Mouse (Mus musculus) heart, embryonic 16.5 days (tissue): ENCODE data around the gene Spc24. TPM values are rescaled to one million over a fixed set of nuclear protein-coding genes. Genes with fewer than 3 reads are reported as not detected.
"Not testable (repeated sequence)": the region's sequence is repeated elsewhere in the genome, so short reads cannot be mapped to it uniquely, and the experiment has no call there.

Experiments
- ATAC-seq: fragments of 200-750 bp; cut with Nextera tagmentation; replicated peaks from 2 replicates; pipeline ENCODE4 v1.8.0; 2017; ENCODE audit warnings: moderate number of reproducible peaks; ENCODE audit not compliant: insufficient read depth, low FRiP score; ENCODE audit errors: extremely low read depth
- H3K27ac ChIP-seq: fragments of 300-500 bp; sonication (generic); 2 replicates; pipeline ENCODE4 v1.5.1; 2014; ENCODE audit warnings: mild to moderate bottlenecking, low read length, control low read depth, moderate library complexity
- H3K27me3 ChIP-seq: fragments of 300-500 bp; sonication (generic); 2 replicates; pipeline ENCODE4 v1.6.1; 2014; ENCODE audit warnings: low read length, mixed read lengths; ENCODE audit not compliant: control insufficient read depth, insufficient read depth
- H3K36me3 ChIP-seq: fragments of 300-500 bp; sonication (generic); 2 replicates; pipeline ENCODE4 v1.6.1; 2014; ENCODE audit not compliant: control insufficient read depth, insufficient read depth
- H3K4me1 ChIP-seq: fragments of 300-500 bp; sonication (generic); 2 replicates; pipeline ENCODE4 v1.6.1; 2014; ENCODE audit warnings: low read length, mixed read lengths; ENCODE audit not compliant: control insufficient read depth, insufficient read depth
- H3K4me2 ChIP-seq: fragments of 300-500 bp; sonication (generic); 2 replicates; pipeline ENCODE4 v1.6.1; 2014; ENCODE audit warnings: low read depth, mild to moderate bottlenecking, control low read depth, low read length
- H3K4me3 ChIP-seq: fragments of 300-500 bp; sonication (generic); 2 replicates; pipeline ENCODE4 v1.5.1; 2014; ENCODE audit warnings: mild to moderate bottlenecking, control low read depth, low read length
- H3K9ac ChIP-seq: fragments of 300-500 bp; sonication (generic); 2 replicates; pipeline ENCODE4 v1.6.1; 2014; ENCODE audit warnings: low read length, control low read depth
- H3K9me3 ChIP-seq: fragments of 300-500 bp; sonication (generic); replicated peaks from 2 replicates; pipeline ENCODE4 v1.6.1; 2016; ENCODE audit warnings: low read length; ENCODE audit not compliant: control insufficient read depth
- WGBS: fragments of 180-500 bp; shearing (Covaris S2); extraction: QIAGEN DNeasy Blood & Tissue Kit; methylation state at CpG from one replicate; pipeline ENCODE4 v1.1.7; 2014; 5-methylcytosine and 5-hydroxymethylcytosine counted together
- polyA plus RNA-seq: library from polyadenylated mRNA; unstranded; fragments of >200 nt; fragmentation: Nextera tagmentation; extraction: Ambion mirVana; gene quantifications from 2 replicates; pipeline ENCODE4 v1.2.1, GENCODE M21; 2015

Spc24 gene
- polyA plus RNA-seq, 1 experiment from 2014 or later: 93.2 TPM

DNA sequence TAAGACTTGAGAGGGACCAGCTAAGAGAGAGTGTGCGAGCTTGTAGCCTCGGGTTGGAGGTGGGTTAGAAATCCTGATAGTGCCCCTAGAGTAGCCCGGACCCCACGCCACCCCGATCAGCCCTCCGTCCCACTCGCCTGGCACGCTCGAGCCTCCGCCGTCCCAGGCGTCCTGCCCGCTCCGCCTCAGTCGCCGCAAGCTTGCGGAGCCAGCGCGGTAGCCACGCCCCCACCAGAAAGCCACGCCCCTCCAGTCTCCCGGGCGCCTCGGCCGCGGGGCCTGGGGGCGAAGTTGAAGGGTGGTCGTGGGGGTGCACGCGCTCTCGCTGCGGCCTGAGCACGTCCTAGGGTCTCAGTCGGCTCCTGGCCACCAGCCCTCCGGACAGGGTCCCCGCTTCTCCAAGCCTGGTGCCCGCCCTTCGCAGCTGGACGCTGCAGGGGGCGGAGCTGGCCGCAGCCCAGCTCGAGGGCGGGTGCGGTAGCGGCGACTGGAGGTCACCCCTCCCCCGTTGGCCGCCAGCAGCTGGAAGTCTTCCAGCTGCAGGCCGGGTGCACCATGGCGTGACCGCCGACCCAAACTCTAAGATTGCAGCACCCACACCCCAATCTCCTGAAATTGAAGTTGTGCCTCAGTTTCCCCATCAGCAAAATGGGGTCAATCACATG is 38.4 kb upstream of the Spc24 start, which contains the start of gene Kank2:
Gene Kank2 (minus strand): TSS at position 400 of the 665 bp plus-strand sequence.
- Histone ChIP-seq H3K9me3 (no peaks in the 10 kb centered on the region), H3K9ac (peak within 1 kb of the TSS; percentile 96), H3K27me3 (no peaks in the 10 kb centered on the region), H3K27ac (peak within 1 kb of the TSS; percentile 97), H3K4me3 (peak within 1 kb of the TSS; percentile 90), H3K4me2 (peak within 1 kb of the TSS; percentile 77), H3K4me1 (peaks cover 30% of the 10 kb centered on the region), H3K36me3 (peaks cover 22% of the 10 kb centered on the region)
- under 1% methylated on average over 52 of the region's 52 CpGs for WGBS
- peak; percentile 85 for ATAC-seq

DNA sequence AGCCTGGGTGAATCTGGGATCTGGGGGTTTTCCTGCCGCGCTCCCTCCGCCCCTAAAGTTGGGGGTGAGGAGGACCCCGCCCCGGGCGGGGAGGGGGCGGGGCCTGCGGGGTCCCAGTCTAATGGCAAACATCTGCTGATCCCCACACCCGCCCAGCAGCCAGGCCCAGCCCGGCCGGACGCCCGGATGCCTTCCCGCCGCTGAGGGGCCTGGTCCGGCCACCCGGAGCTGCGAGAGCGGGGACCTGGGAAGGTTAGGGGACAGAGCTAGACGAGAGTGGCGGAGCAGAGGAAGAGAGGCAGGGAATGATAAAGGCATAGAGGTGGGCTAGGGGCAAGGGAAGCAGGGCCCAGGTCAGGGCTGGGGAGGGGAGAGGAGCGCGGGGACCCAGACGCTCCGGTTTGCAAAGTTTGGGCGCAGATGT is 37.8 kb upstream of the Spc24 start:
- H3K4me3 ChIP-seq: peak overlapping the region; percentile 90
- H3K27ac ChIP-seq: peak overlapping the region; percentile 97
- peak; percentile 76 for ATAC-seq
- H3K9me3 ChIP-seq: no peaks in the 10 kb centered on the region
- peak overlapping the region; percentile 96 for H3K9ac ChIP-seq
- no peaks in the 10 kb centered on the region for H3K27me3 ChIP-seq
- peaks cover 25% of the 10 kb centered on the region for H3K36me3 ChIP-seq
- peaks cover 34% of the 10 kb centered on the region for H3K4me1 ChIP-seq
- WGBS: under 1% methylated on average over 25 of the region's 26 CpGs
- peak overlapping the region; percentile 77 for H3K4me2 ChIP-seq

DNA sequence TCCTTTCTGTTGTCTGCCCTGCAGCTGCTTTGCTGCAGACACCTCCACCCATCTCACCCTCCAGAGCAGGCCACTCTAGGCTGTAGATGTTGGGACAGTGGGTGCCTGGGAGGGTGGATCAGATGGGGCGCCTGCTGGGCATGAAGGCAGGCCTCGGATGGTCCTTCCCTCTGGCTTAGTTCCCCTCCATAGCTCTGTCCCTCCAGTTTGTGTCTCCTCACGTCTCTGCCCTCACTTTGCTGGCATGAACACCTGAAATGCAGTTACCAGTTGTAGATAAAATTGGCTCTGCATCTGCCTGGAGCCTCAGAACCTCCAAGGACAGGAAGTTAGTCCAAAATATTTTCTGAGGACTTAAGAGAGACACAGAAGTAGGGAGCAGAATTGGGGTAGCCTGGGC is 36.8 kb upstream of the Spc24 start:
- H3K4me1 ChIP-seq: peaks cover 44% of the 10 kb centered on the region
- peak overlapping the region; percentile 90 for H3K4me3 ChIP-seq
- H3K4me2 ChIP-seq: peak overlapping the region; percentile 77
- WGBS: 39% methylated on average over 3 of the region's 3 CpGs
- H3K36me3 ChIP-seq: peaks cover 25% of the 10 kb centered on the region
- no peaks in the 10 kb centered on the region for H3K27me3 ChIP-seq
- no peaks in the 10 kb centered on the region for H3K9me3 ChIP-seq
- H3K27ac ChIP-seq: peak overlapping the region; percentile 97
- H3K9ac ChIP-seq: peak overlapping the region; percentile 68
- ATAC-seq: no peak

DNA sequence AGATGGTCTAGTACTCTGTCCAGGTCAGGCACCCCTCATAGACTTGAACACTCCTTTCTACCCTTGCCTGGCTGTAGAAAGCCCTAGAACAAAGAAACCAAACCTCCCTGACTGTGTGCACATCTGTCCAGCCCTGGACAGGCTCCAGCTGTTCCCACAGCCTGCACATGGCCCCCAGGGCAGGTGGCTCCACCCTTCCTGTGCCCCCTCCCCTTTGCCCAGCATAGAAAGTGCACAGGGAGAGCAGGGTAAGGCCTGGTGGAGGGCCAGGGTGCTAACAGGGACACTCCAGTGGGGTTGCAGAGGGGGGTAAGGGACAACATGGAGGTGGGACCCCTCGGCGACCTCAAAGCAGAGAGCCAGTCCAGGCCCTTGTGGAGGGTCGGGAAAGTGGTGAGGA is 36.2 kb upstream of the Spc24 start:
- Histone ChIP-seq H3K9me3 (no peaks in the 10 kb centered on the region), H3K9ac (peak overlapping the region; percentile 68), H3K4me3 (peak overlapping the region; percentile 27), H3K4me1 (peaks cover 51% of the 10 kb centered on the region), H3K36me3 (peaks cover 25% of the 10 kb centered on the region), H3K4me2 (peak overlapping the region; percentile 77), H3K27ac (peak overlapping the region; percentile 97), H3K27me3 (no peaks in the 10 kb centered on the region)
- ATAC-seq: no peak
- WGBS: 29% methylated on average over 3 of the region's 3 CpGs

DNA sequence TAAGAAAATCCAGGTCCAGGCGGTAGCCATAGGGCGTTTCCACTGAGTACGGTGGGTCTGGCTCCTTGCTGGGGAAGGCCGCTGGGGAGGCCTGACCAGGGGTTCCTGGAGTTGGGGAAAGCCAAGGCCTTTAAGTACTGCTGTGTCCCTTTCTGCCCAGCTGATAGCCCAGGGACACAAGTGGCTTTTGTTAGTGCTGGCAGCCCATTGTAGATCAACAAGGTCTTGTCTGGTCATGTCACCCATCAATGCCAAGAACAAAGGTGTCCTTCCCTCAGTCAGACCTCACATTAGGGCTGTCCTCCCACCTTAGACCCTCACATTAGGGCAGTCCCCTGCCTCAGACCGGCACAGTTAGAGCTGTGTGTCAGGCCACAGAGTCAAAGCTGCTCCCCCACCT is 35.5 kb upstream of the Spc24 start:
- ATAC-seq: no peak
- H3K27me3 ChIP-seq: no peaks in the 10 kb centered on the region
- peaks cover 25% of the 10 kb centered on the region for H3K36me3 ChIP-seq
- peak overlapping the region; percentile 97; the same call in 1 of the 2 replicates for H3K27ac ChIP-seq
- peaks cover 53% of the 10 kb centered on the region for H3K4me1 ChIP-seq
- H3K9ac ChIP-seq: peak overlapping the region; percentile 68
- 71% methylated on average over 5 of the region's 5 CpGs for WGBS
- peak overlapping the region; percentile 77 for H3K4me2 ChIP-seq
- H3K4me3 ChIP-seq: no peak overlapping the region
- H3K9me3 ChIP-seq: no peaks in the 10 kb centered on the region

DNA sequence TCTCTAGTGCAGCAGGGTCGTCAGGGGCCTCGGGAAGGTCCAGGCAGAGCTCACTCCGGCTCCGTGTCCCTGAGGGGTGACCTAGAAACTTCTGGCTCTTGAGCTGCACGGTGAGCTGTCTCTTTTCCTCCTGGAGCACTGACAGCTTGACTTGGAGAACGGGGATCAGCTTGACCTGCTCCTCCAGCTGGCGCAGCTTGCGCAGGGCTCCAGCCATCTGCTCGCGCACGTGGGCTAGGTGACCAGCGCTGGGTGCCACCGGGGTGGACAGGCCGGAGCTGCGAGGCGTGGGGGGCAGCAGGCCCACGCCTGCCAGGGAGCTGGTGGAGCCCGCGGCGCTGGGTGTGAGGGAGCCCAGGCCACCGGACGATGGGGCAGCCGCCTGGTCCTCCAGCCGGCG is 34.8 kb upstream of the Spc24 start:
- 89% methylated on average over 25 of the region's 25 CpGs for WGBS
- Histone ChIP-seq H3K9me3 (no peaks in the 10 kb centered on the region), H3K4me2 (no peak overlapping the region), H3K4me1 (peaks cover 53% of the 10 kb centered on the region), H3K4me3 (no peak overlapping the region), H3K27me3 (no peaks in the 10 kb centered on the region), H3K36me3 (peaks cover 25% of the 10 kb centered on the region), H3K9ac (no peak overlapping the region), H3K27ac (no peak overlapping the region)
- no peak for ATAC-seq

DNA sequence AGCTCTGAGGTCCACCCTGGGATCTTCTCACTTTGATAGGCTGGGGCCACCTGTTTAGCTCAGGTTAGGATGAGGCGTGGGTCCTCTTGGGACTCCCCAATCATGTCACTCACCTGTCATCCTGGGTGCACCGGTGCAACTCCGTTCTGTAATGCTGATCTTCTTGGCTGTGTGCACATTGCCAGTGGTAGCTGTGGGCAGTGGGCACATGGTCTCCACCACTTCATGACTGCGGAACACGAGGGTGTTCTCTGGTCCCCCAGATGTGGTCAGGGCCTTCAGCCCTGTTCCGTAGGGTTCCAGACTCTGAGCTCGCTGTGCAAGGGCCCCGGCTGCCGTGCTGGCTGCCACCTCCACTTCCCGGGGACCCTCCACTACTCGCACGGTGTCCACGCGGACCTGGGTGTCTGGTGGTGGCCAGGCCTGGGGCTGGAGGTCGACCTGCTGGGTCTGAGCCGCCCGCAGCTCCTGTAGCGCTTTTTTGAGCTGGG is 34.3 kb upstream of the Spc24 start:
- no peak overlapping the region for H3K27ac ChIP-seq
- ATAC-seq: no peak
- peaks cover 53% of the 10 kb centered on the region for H3K4me1 ChIP-seq
- no peak overlapping the region for H3K4me2 ChIP-seq
- no peaks in the 10 kb centered on the region for H3K9me3 ChIP-seq
- H3K4me3 ChIP-seq: no peak overlapping the region
- H3K27me3 ChIP-seq: no peaks in the 10 kb centered on the region
- WGBS: 90% methylated on average over 18 of the region's 18 CpGs
- H3K36me3 ChIP-seq: peaks cover 25% of the 10 kb centered on the region
- H3K9ac ChIP-seq: no peak overlapping the region

DNA sequence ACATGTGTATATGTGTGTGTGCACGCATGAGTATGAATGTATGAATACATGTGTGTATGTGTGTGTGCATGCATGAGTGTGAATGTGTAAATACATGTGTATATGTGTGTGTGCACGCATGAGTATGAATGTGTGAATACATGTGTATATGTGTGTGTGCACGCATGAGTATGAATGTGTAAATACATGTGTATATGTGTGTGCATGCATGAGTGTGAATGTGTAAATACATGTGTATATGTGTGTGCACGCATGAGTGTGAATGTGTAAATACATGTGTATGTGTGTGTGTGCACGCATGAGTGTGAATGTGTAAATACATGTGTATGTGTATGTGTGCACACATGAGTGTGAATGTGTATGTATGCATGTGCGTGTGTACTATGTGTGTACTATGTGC is 33.4 kb upstream of the Spc24 start:
- WGBS: 97% methylated on average over 6 of the region's 6 CpGs
- H3K9me3 ChIP-seq, H3K4me2 ChIP-seq, H3K27me3 ChIP-seq, H3K9ac ChIP-seq, H3K4me3 ChIP-seq, H3K27ac ChIP-seq, ATAC-seq: not testable (repeated sequence)
- peaks cover 51% of the 10 kb centered on the region for H3K4me1 ChIP-seq
- peaks cover 25% of the 10 kb centered on the region for H3K36me3 ChIP-seq

DNA sequence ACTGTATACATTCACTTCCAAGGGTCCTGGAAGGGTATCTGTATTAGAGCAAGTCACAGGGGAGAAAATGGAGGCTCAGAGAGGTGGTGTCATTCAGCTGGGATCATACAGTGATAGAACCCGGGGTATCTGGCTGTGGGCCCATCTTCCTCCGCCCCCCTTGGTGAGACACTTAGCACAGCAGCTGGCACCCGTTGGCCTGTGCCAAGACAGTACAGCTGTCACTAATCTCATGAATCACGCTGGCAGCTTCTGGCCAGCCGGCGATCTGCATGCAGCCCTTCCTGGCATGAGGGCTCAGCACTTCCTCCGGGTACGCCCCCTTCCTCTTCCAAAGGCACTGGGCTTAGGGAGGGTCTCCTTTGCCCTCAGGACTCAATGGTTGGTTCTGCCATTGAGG is 32.5 kb upstream of the Spc24 start:
- ATAC-seq: no peak
- 0 out of 2 replicates have a peak overlapping the region, but pooled peaks have one; percentile 2 for H3K4me3 ChIP-seq
- H3K27ac ChIP-seq: peak overlapping the region; percentile 87
- peak overlapping the region; percentile 38; the same call in 1 of the 2 replicates for H3K9ac ChIP-seq
- peaks cover 25% of the 10 kb centered on the region for H3K36me3 ChIP-seq
- H3K4me1 ChIP-seq: peaks cover 59% of the 10 kb centered on the region
- H3K27me3 ChIP-seq: no peaks in the 10 kb centered on the region
- no peaks in the 10 kb centered on the region for H3K9me3 ChIP-seq
- H3K4me2 ChIP-seq: peak overlapping the region; percentile 45
- WGBS: 17% methylated on average over 8 of the region's 8 CpGs
